Mouse (Mus musculus) hindbrain, embryonic 16.5 days (tissue): Measurements from ENCODE around the gene Rab3d. TPM values are rescaled to one million over a fixed set of nuclear protein-coding genes. Genes with fewer than 3 reads are reported as not detected.

Source experiments
- ATAC-seq: fragments of 200-750 bp; cut with Nextera tagmentation; 2 replicates; pipeline ENCODE4 v1.8.0; 2017; ENCODE audit warnings: moderate TSS enrichment, moderate library complexity
- H3K27ac ChIP-seq: fragments of 300-500 bp; sonication (generic); 2 replicates; pipeline ENCODE4 v1.5.1; 2014; ENCODE audit warnings: low read depth, mild to moderate bottlenecking, control low read depth, low read length, moderate library complexity
- H3K27me3 ChIP-seq: fragments of 300-500 bp; sonication (generic); replicated peaks from 2 replicates; pipeline ENCODE4 v1.6.1; 2014; ENCODE audit warnings: low read length; ENCODE audit not compliant: control insufficient read depth, insufficient read depth
- H3K36me3 ChIP-seq: fragments of 300-500 bp; sonication (generic); 2 replicates; pipeline ENCODE4 v1.6.1; 2014; ENCODE audit warnings: mild to moderate bottlenecking, low read length, moderate library complexity, mixed read lengths; ENCODE audit not compliant: control insufficient read depth, insufficient read depth
- H3K4me1 ChIP-seq: fragments of 300-500 bp; sonication (generic); 2 replicates; pipeline ENCODE4 v1.6.1; 2014; ENCODE audit warnings: low read depth, low read length; ENCODE audit not compliant: control insufficient read depth, insufficient read depth
- H3K4me2 ChIP-seq: fragments of 300-500 bp; sonication (generic); 2 replicates; pipeline ENCODE4 v1.6.1; 2014; ENCODE audit warnings: mild to moderate bottlenecking, low read length, control low read depth, moderate library complexity
- H3K4me3 ChIP-seq: fragments of 300-500 bp; sonication (generic); 2 replicates; pipeline ENCODE4 v1.5.1; 2014; ENCODE audit warnings: mild to moderate bottlenecking, low read length, control low read depth, moderate library complexity
- H3K9ac ChIP-seq: fragments of 300-500 bp; sonication (generic); 2 replicates; pipeline ENCODE4 v1.6.1; 2014; ENCODE audit warnings: low read depth, mild to moderate bottlenecking, control low read depth, low read length, moderate library complexity
- H3K9me3 ChIP-seq: fragments of 300-500 bp; sonication (generic); 2 replicates; pipeline ENCODE4 v1.6.1; 2014; ENCODE audit warnings: mild to moderate bottlenecking, low read length, moderate library complexity; ENCODE audit not compliant: control insufficient read depth
- WGBS: fragments of 180-500 bp; shearing (Covaris S2); extraction: QIAGEN DNeasy Blood & Tissue Kit; methylation state at CpG from one replicate; pipeline ENCODE4 v1.1.7; 2014; 5-methylcytosine and 5-hydroxymethylcytosine counted together
- polyA plus RNA-seq: library from polyadenylated mRNA; unstranded; fragments of >200 nt; fragmentation: Nextera tagmentation; extraction: Ambion mirVana; gene quantifications from 2 replicates; pipeline ENCODE4 v1.2.1, GENCODE M21; 2015

The Rab3d gene
- polyA plus RNA-seq, 1 experiment from 2014 or later, result 23.6 TPM

DNA sequence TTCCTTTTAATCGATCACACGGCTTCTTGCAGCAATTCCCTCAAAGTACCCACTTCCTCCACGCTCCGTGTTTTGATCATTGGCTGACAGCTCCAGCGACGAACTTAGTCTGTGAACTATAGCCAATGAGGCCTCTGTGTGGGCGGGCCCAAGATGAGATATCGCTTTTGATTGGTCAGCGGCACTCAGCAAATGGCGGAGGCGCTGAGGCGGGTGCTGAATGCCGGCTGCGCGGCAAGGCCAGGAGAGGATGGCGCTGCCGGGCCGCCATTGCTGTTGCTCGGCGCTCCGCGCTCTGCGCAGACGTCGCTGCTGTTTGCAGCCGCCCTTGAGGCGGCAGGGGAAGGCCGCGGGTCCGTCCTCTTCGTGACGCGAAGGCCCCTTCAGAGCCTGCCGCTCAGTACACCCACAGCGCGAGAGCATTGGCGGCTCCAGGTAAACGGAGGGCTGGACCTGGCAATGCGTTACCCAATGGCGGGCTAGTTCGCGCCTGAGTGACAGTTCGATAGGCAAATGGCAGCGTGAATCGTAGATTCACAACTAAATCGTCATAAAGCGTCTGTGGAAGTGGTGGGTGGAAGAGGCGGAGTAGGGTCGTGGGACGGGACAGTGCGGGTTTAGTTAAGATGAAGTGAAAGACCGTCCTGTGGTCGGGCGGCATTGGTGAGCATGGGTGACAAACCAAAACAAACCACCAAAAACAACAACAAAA is 37.7 kb upstream of the Rab3d start, which contains the start of gene Swsap1:
TSS of gene Swsap1 (plus strand) at position 186 of the 712 bp plus-strand sequence.
- Histone ChIP-seq H3K9me3 (no peaks in the 10 kb centered on the region), H3K4me1 (peaks cover 10% of the 10 kb centered on the region), H3K36me3 (no peaks in the 10 kb centered on the region), H3K4me3 (peak within 1 kb of the TSS; percentile 69), H3K4me2 (peak within 1 kb of the TSS; percentile 63), H3K27ac (peak within 1 kb of the TSS; percentile 97), H3K9ac (peak within 1 kb of the TSS; percentile 82), H3K27me3 (peaks cover 17% of the 10 kb centered on the region)
- WGBS, result under 1% methylated on average over 52 of the region's 54 CpGs
- ATAC-seq, result peak; percentile 98

DNA sequence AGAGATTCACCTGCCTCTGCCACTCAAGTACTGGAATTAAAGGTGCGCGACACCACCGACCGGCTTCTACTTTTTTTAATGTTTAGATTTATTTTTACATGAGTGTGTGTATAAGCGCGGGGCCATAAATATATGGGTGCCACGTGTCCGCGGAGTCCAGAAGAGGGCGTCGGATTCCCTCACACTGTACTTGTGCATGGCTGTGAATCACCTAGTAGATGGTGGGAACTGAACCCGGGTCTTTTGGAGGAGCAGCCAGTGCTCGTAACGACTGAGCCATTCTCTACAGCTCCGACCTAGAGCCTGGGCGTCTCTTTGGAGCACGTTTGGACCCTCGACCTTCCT is 37.2 kb upstream of the Rab3d start:
- Histone ChIP-seq H3K4me1 (peaks cover 8% of the 10 kb centered on the region), H3K36me3 (no peaks in the 10 kb centered on the region), H3K4me3 (peak overlapping the region; percentile 69), H3K27ac (peak overlapping the region; percentile 97), H3K9ac (peak overlapping the region; percentile 53), H3K27me3 (peaks cover 12% of the 10 kb centered on the region), H3K9me3 (no peaks in the 10 kb centered on the region), H3K4me2 (peak overlapping the region; percentile 60)
- 3% methylated on average over 18 of the region's 18 CpGs for WGBS
- peak; percentile 63 for ATAC-seq

GRCm38 (mm10) chr9:21954635-21955034 is 36.6 kb upstream of the Rab3d start:
- no peak overlapping the region for H3K4me2 ChIP-seq
- H3K36me3 ChIP-seq, result no peaks in the 10 kb centered on the region
- no peak overlapping the region for H3K4me3 ChIP-seq
- ATAC-seq, result no peak
- no peak overlapping the region for H3K27ac ChIP-seq
- peaks cover 8% of the 10 kb centered on the region for H3K27me3 ChIP-seq
- peaks cover 8% of the 10 kb centered on the region for H3K4me1 ChIP-seq
- WGBS, result 83% methylated on average over 3 of the region's 3 CpGs
- H3K9me3 ChIP-seq, result no peaks in the 10 kb centered on the region
- no peak overlapping the region for H3K9ac ChIP-seq

DNA sequence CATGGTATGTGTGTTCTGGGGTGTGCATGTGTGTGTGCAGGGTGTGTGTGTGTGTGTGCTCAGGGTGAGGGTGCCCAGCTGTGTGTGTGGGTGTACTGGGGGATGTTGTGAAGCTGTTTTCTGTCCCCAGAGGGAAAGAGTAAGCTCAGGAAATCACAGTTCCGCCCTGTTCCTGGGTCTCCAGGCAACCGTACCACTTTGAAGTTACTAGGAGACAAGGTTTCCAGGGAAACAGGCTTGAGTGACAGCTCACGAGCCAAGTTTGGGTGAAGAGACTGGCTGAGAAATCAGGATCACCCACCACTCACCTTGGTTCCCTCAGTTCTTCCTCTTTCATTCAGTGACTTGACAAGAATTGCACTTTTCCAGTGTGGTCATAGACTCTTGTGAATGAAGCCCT is 35.6 kb upstream of the Rab3d start:
- ATAC-seq, result no peak
- Histone ChIP-seq H3K9ac (no peak overlapping the region), H3K4me3 (no peak overlapping the region), H3K4me1 (peaks cover 8% of the 10 kb centered on the region), H3K36me3 (no peaks in the 10 kb centered on the region), H3K27ac (peak overlapping the region; percentile 23; the same call in 1 of the 2 replicates), H3K4me2 (no peak overlapping the region), H3K9me3 (no peaks in the 10 kb centered on the region), H3K27me3 (no peaks in the 10 kb centered on the region)
- WGBS, result 10% methylated on average over 3 of the region's 3 CpGs

GRCm38 (mm10) chr9:21951977-21952376 is 34.0 kb upstream of the Rab3d start:
- no peak overlapping the region for H3K27ac ChIP-seq
- H3K4me3 ChIP-seq, result no peak overlapping the region
- ATAC-seq, result no peak
- peaks cover 8% of the 10 kb centered on the region; the same call in 1 of the 2 replicates for H3K36me3 ChIP-seq
- H3K9ac ChIP-seq, result no peak overlapping the region
- WGBS, result 85% methylated on average over 3 of the region's 3 CpGs
- no peak overlapping the region for H3K4me2 ChIP-seq
- peaks cover 8% of the 10 kb centered on the region for H3K4me1 ChIP-seq
- H3K27me3 ChIP-seq, result no peaks in the 10 kb centered on the region
- H3K9me3 ChIP-seq, result no peaks in the 10 kb centered on the region

GRCm38 (mm10) chr9:21950322-21950721 is 32.3 kb upstream of the Rab3d start:
- ATAC-seq, result no peak

GRCm38 (mm10) chr9:21948790-21949189 is 30.8 kb upstream of the Rab3d start:
- Histone ChIP-seq H3K4me3 (no peak overlapping the region), H3K36me3 (peaks cover 13% of the 10 kb centered on the region; the same call in 1 of the 2 replicates), H3K27me3 (no peaks in the 10 kb centered on the region), H3K9ac (no peak overlapping the region), H3K27ac (no peak overlapping the region), H3K4me2 (no peak overlapping the region), H3K9me3 (no peaks in the 10 kb centered on the region), H3K4me1 (no peaks in the 10 kb centered on the region)
- 66% methylated on average over 6 of the region's 6 CpGs for WGBS
- ATAC-seq, result no peak

More at GRCm38 (mm10) chr9:21950322-21950721, 32.3 kb upstream of the Rab3d start:
- Histone ChIP-seq H3K36me3 (peaks cover 13% of the 10 kb centered on the region; the same call in 1 of the 2 replicates), H3K27me3 (no peaks in the 10 kb centered on the region), H3K4me1 (peaks cover 3% of the 10 kb centered on the region; the same call in 1 of the 2 replicates), H3K4me2 (no peak overlapping the region), H3K4me3 (no peak overlapping the region), H3K9me3 (no peaks in the 10 kb centered on the region), H3K9ac (no peak overlapping the region), H3K27ac (no peak overlapping the region)
- WGBS, result 21% methylated on average over 11 of the region's 11 CpGs

GRCm38 (mm10) chr9:21948146-21948545 is 30.2 kb upstream of the Rab3d start:
- no peaks in the 10 kb centered on the region for H3K4me1 ChIP-seq
- no peak for ATAC-seq

DNA sequence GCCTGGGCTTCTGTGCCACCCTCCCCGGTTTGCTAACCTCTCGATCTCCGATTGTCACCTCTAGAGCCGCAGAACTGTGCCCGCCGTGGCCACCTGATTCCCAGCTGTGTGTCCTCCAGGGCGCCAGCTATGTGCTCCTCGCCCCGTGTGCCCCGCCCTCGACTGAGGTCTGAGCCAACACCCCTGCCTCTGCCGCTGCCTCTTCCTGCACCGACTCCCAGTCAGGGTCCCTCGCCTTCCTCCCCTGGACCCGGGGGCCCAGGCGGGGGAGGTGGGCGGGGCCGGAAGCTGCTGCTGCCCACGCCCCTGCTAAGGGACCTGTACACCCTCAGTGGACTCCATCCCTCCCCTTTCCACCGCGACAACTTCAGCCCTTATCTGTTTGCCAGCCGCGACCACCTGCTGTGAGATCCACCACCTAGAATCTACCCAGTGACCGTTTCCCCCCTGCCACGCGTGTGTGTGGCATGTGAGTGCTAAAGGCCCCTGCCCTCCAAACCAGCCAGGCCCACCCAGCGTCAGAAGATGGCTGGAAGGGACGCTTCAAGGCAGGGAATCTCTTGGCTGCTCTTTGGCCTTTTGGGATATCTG is 29.6 kb upstream of the Rab3d start:
- WGBS, result 12% methylated on average over 28 of the region's 28 CpGs
- ATAC-seq, result no peak
- H3K9ac ChIP-seq, result no peak overlapping the region
- H3K4me1 ChIP-seq, result no peaks in the 10 kb centered on the region
- H3K4me2 ChIP-seq, result no peak overlapping the region
- H3K4me3 ChIP-seq, result no peak overlapping the region
- no peak overlapping the region for H3K27ac ChIP-seq
- H3K27me3 ChIP-seq, result no peaks in the 10 kb centered on the region
- no peaks in the 10 kb centered on the region for H3K9me3 ChIP-seq
- H3K36me3 ChIP-seq, result peaks cover 13% of the 10 kb centered on the region; the same call in 1 of the 2 replicates

More at GRCm38 (mm10) chr9:21948146-21948545, 30.2 kb upstream of the Rab3d start:
- no peaks in the 10 kb centered on the region for H3K27me3 ChIP-seq
- no peak overlapping the region for H3K4me2 ChIP-seq
- no peak overlapping the region for H3K9ac ChIP-seq
- H3K4me3 ChIP-seq, result no peak overlapping the region
- H3K36me3 ChIP-seq, result peaks cover 13% of the 10 kb centered on the region; the same call in 1 of the 2 replicates
- no peak overlapping the region for H3K27ac ChIP-seq
- no peaks in the 10 kb centered on the region for H3K9me3 ChIP-seq
- 52% methylated on average over 8 of the region's 8 CpGs for WGBS
